Mouse (Mus musculus) midbrain, embryonic 14.5 days (tissue): ENCODE measurements around the gene Cox8c. TPM values are rescaled to one million over a fixed set of nuclear protein-coding genes. Genes with fewer than 3 reads are reported as not detected.

ENCODE experiments used
- ATAC-seq: fragments of 200-750 bp; cut with Nextera tagmentation; 2 replicates; pipeline ENCODE4 v1.8.0; 2017; ENCODE audit warnings: moderate number of reproducible peaks, moderate library complexity; ENCODE audit not compliant: low FRiP score, low TSS enrichment
- DNase-seq: peaks from one replicate; pipeline ENCODE4 v3.0.0-alpha.2; 2015
- H3K27ac ChIP-seq: fragments of 300-500 bp; sonication (generic); replicated peaks from 2 replicates; pipeline ENCODE4 v1.5.1; 2014; ENCODE audit warnings: mild to moderate bottlenecking, low read depth, low read length, moderate library complexity
- H3K27me3 ChIP-seq: fragments of 300-500 bp; sonication (generic); 2 replicates; pipeline ENCODE4 v1.6.1; 2014; ENCODE audit warnings: low read length, control low read depth, mixed read lengths; ENCODE audit not compliant: control insufficient read depth, insufficient read depth
- H3K36me3 ChIP-seq: fragments of 300-500 bp; sonication (generic); 2 replicates; pipeline ENCODE4 v1.6.1; 2014; ENCODE audit warnings: low read length, control low read depth; ENCODE audit not compliant: control insufficient read depth, insufficient read depth
- H3K4me1 ChIP-seq: fragments of 300-500 bp; sonication (generic); 2 replicates; pipeline ENCODE4 v1.6.1; 2014; ENCODE audit warnings: mild to moderate bottlenecking, antibody characterized with exemption, low read length, control low read depth; ENCODE audit not compliant: control insufficient read depth, insufficient read depth
- H3K4me2 ChIP-seq: fragments of 300-500 bp; sonication (generic); 2 replicates; pipeline ENCODE4 v1.6.1; 2014; ENCODE audit warnings: mild to moderate bottlenecking, low read length, moderate library complexity
- H3K4me3 ChIP-seq: fragments of 300-500 bp; sonication (generic); replicated peaks from 2 replicates; pipeline ENCODE4 v1.5.1; 2014; ENCODE audit warnings: low read depth, low read length
- H3K9ac ChIP-seq: fragments of 300-500 bp; sonication (generic); replicated peaks from 2 replicates; pipeline ENCODE4 v1.6.1; 2014; ENCODE audit warnings: mild to moderate bottlenecking, low read length, moderate library complexity
- H3K9me3 ChIP-seq: fragments of 300-500 bp; sonication (generic); 2 replicates; pipeline ENCODE4 v1.6.1; 2016; ENCODE audit warnings: low read length, control low read depth, mixed read lengths; ENCODE audit not compliant: control insufficient read depth
- WGBS: fragments of 180-500 bp; shearing (Covaris S2); extraction: QIAGEN DNeasy Blood & Tissue Kit; methylation state at CpG from one replicate; pipeline ENCODE4 v1.1.7; 2014; 5-methylcytosine and 5-hydroxymethylcytosine counted together
- polyA plus RNA-seq: library from polyadenylated mRNA; unstranded; fragments of >200 nt; fragmentation: Nextera tagmentation; extraction: Ambion mirVana; gene quantifications from 2 replicates; pipeline ENCODE4 v1.2.1, GENCODE M21; 2014

Gene Cox8c
- polyA plus RNA-seq, 1 experiment from 2014 or later = not detected

- Histone ChIP-seq H3K9ac (no peak overlapping the region), H3K27me3 (no peaks in the 10 kb centered on the region), H3K27ac (peak overlapping the region; percentile 32; the same call in 1 of the 2 replicates), H3K9me3 (no peaks in the 10 kb centered on the region), H3K4me2 (peak overlapping the region; percentile 58), H3K36me3 (no peaks in the 10 kb centered on the region), H3K4me3 (peak overlapping the region; percentile 65), H3K4me1 (peaks cover 34% of the 10 kb centered on the region)
- 29% methylated on average over 10 of the region's 10 CpGs for WGBS
- no peak for ATAC-seq
- peak; percentile 16 for DNase-seq
Observed at GRCm38 (mm10) chr12:102947826-102948225, 48.7 kb downstream of the Cox8c start.

- Histone ChIP-seq H3K4me3 (peak within 1 kb of the TSS; percentile 65), H3K27me3 (no peaks in the 10 kb centered on the region), H3K9me3 (no peaks in the 10 kb centered on the region), H3K36me3 (no peaks in the 10 kb centered on the region), H3K4me2 (peak within 1 kb of the TSS; percentile 58), H3K9ac (peak within 1 kb of the TSS; percentile 80), H3K4me1 (peaks cover 35% of the 10 kb centered on the region), H3K27ac (peak within 1 kb of the TSS; percentile 99)
- DNase-seq (peak; percentile 92), ATAC-seq (peak; percentile 87)
- WGBS = under 1% methylated on average over 48 of the region's 48 CpGs
Observed at GRCm38 (mm10) chr12:102948778-102949394, 49.8 kb downstream of the Cox8c start, which contains the start of gene Unc79. Gene Unc79 (plus strand): TSS chr12:102948859.

DNA sequence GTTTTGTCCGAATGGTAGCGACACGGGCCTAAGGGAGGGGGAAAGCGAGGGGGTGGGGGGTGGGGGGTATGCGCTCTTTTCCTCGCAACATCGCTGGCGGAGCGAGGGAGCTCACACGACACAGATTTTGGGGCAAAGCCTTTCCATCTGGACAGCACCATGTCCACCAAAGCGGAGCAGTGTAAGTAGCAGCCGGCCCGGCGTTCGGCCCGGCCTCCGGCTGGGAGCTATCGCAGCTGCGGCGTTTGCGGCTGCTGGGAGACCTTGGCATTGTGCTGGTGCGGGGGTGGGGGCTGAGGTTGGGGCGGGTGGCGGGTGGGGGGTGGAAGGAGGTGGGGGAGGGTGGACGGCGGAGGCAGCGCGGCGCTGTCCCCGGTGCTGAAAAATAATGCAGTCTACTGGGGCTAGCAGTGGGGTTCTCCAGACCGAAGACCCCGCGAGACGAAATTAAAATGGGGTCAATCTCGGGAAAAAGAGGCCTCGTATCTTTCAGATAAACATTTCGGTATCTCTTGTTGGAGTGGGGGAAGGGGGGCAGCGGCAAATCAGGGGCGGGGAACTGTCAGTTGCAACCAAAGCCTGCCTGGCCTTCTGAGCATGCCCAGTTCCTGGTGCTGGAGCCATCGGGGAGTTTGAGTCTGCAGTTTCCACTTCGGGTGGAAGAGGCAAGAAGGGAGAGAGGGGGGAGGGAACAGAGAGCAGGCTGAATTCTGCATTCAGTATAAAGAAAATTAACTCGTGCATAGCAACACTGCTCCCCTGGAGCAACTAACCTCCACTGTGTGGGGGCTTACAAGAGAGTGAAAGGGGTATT is 50.5 kb downstream of the Cox8c start:
- H3K27me3 ChIP-seq = no peaks in the 10 kb centered on the region
- ATAC-seq (peak; percentile 78), DNase-seq (peak; percentile 90)
- under 1% methylated on average over 42 of the region's 42 CpGs for WGBS
- no peaks in the 10 kb centered on the region for H3K36me3 ChIP-seq
- H3K9ac ChIP-seq = peak overlapping the region; percentile 80
- H3K4me2 ChIP-seq = peak overlapping the region; percentile 58
- peak overlapping the region; percentile 99 for H3K27ac ChIP-seq
- H3K4me1 ChIP-seq = peaks cover 35% of the 10 kb centered on the region
- peak overlapping the region; percentile 65 for H3K4me3 ChIP-seq
- H3K9me3 ChIP-seq = no peaks in the 10 kb centered on the region

Other genes with a start within 250 kb of the Cox8c start
- gene Itpk1, start 194.4 kb upstream of the Cox8c start, polyA plus RNA-seq = 24.0 and 30.1 TPM in 2 replicates
- 60.0 and 63.6 TPM in 2 replicates for gene Moap1, start 155.7 kb upstream of the Cox8c start, polyA plus RNA-seq
- 13.0 and 13.2 TPM in 2 replicates for gene Tmem251, start 155.6 kb upstream of the Cox8c start, polyA plus RNA-seq
- gene Gm28051, start 141.6 kb upstream of the Cox8c start, polyA plus RNA-seq = not detected in 2 replicates
- gene Gon7, start 141.5 kb upstream of the Cox8c start, polyA plus RNA-seq = 44.9 and 51.8 TPM in 2 replicates
- gene Ubr7, start 141.3 kb upstream of the Cox8c start, polyA plus RNA-seq = 32.6 and 47.1 TPM in 2 replicates
- gene Gm20604, start 140.6 kb upstream of the Cox8c start, polyA plus RNA-seq = 46.7 and 47.3 TPM in 2 replicates
- gene Btbd7, start 20.8 kb upstream of the Cox8c start, polyA plus RNA-seq = 19.1 and 20.5 TPM in 2 replicates
- gene Unc79, start 49.5 kb downstream of the Cox8c start, polyA plus RNA-seq = 13.6 and 15.4 TPM in 2 replicates